9 mouse cellular contexts compared by ENCODE assay signal in the genomic region with DNA sequence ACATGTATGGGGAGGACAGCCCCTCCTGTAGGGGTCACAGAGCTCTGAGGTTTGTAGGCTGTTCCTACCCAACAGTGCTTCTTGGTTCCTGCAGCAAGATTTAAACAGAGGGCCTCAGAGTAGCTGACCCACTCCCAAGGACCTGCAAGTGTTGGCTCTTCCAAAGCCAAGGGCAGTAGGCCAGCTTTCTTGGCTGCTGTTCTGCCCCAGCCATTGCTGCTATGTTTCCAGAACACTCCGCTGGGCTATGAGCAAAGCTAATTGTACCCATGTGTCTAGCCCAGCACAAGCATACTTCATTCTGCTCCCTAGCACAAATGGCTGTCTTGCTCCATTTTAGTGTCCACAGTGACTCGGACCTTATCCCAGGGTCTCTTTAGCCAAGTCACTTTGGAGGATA. TPM values are rescaled to one million over a fixed set of nuclear protein-coding genes. Genes with fewer than 3 reads are reported as not detected.
DNase-seq lines count a peak whose midpoint lies in the region; ATAC-seq lines count a peak whose summit lies in the region.
"Had no signal": no experiment of that assay in that cellular context is flagged by ENCODE, and none has a peak within 500 bp of the region (broad histone marks: within the 10 kb centered on the region; RNA-seq: fewer than 3 reads in every experiment).

No protein-coding gene starts in this region.

- peak; percentile 56 for DNase-seq in adrenal gland, adult 2 months
- DNase-seq in adrenal gland, adult 8-10 months: no peak
- peak; percentile 4 for DNase-seq in adipocyte (ENCODE audit: low spot score)
- peak; percentile 81 for DNase-seq in gastrocnemius, postnatal 10 days
- peak; percentile 40 to 56 for DNase-seq in left cerebral cortex, postnatal 25 days (ENCODE audit: low spot score in 2 of 2)
- peak; percentile 28 for DNase-seq in right cerebral cortex, postnatal 25 days

- no peaks in the 10 kb centered on the region for H3K9me3 ChIP-seq in forebrain, embryonic 13.5 days (replicated peaks)
- H3K9me3 ChIP-seq in midbrain, embryonic 13.5 days: no peaks in the 10 kb centered on the region
- H3K9me3 ChIP-seq: limb, embryonic 13.5 days had no signal

- H3K4me2 ChIP-seq in forebrain, embryonic 13.5 days: no peak overlapping the region
- no peak overlapping the region for H3K4me2 ChIP-seq in midbrain, embryonic 13.5 days (replicated peaks)
- H3K4me2 ChIP-seq: limb, embryonic 13.5 days had no signal

- no peak overlapping the region for H3K9ac ChIP-seq in forebrain, embryonic 13.5 days
- no peak overlapping the region for H3K9ac ChIP-seq in midbrain, embryonic 13.5 days (replicated peaks)
- H3K9ac ChIP-seq: limb, embryonic 13.5 days had no signal

- no peaks in the 10 kb centered on the region for H3K4me1 ChIP-seq in forebrain, embryonic 13.5 days
- no peaks in the 10 kb centered on the region for H3K4me1 ChIP-seq in midbrain, embryonic 13.5 days (replicated peaks)
- H3K4me1 ChIP-seq: limb, embryonic 13.5 days had no signal

- H3K36me3 ChIP-seq in forebrain, embryonic 13.5 days (ENCODE audit: poor library complexity, severe bottlenecking): no peaks in the 10 kb centered on the region
- H3K36me3 ChIP-seq in midbrain, embryonic 13.5 days: no peaks in the 10 kb centered on the region
- H3K36me3 ChIP-seq: limb, embryonic 13.5 days had no signal

- ATAC-seq in forebrain, embryonic 13.5 days: no peak
- ATAC-seq in midbrain, embryonic 13.5 days: no peak

- no peaks in the 10 kb centered on the region for H3K27me3 ChIP-seq in forebrain, embryonic 13.5 days
- H3K27me3 ChIP-seq in midbrain, embryonic 13.5 days: no peaks in the 10 kb centered on the region
- H3K27me3 ChIP-seq: limb, embryonic 13.5 days had no signal

- WGBS in forebrain, embryonic 13.5 days: 92% methylated on average over 2 of the region's 2 CpGs
- WGBS in midbrain, embryonic 13.5 days: 92% methylated on average over 2 of the region's 2 CpGs

- H3K4me3 ChIP-seq in forebrain, embryonic 13.5 days: no peak overlapping the region
- no peak overlapping the region for H3K4me3 ChIP-seq in midbrain, embryonic 13.5 days (replicated peaks)
- H3K4me3 ChIP-seq: limb, embryonic 13.5 days had no signal

- intact Hi-C loops in left cerebral cortex, postnatal 25 days (cut with DNase I): no loop called here

- no peak overlapping the region for H3K27ac ChIP-seq in forebrain, embryonic 13.5 days
- no peak overlapping the region for H3K27ac ChIP-seq in midbrain, embryonic 13.5 days
- H3K27ac ChIP-seq: limb, embryonic 13.5 days had no signal

RNA-seq across cellular contexts. Expression of a gene that starts 40.3 kb away (rescaled TPM):
- 10 to 100 TPM; 14.0 to 17.1 TPM for total RNA-seq in adrenal gland, adult 2 months (2021)
- 7.1 and 7.9 TPM in 2 replicates for polyA plus RNA-seq in adrenal gland, adult 2 months (2012; rRNA removed)
- total RNA-seq in adrenal gland, adult 8-10 months (2022): 10 to 100 TPM; 15.7 to 22.0 (median 18.1) TPM
- 10 to 100 TPM; 20.0 to 23.4 TPM for total RNA-seq in gastrocnemius, postnatal 10 days (2021)
- 1 to 10 TPM; 3.3 to 4.7 TPM for total RNA-seq in left cerebral cortex, postnatal 25 days (2021)
- 3.7 and 4.2 TPM in 2 replicates for polyA plus RNA-seq in forebrain, embryonic 13.5 days (2015; fragmentation: Nextera tagmentation; extraction: Ambion mirVana)
- 5.7 and 7.3 TPM in 2 replicates for polyA plus RNA-seq in midbrain, embryonic 13.5 days (2015; fragmentation: Nextera tagmentation; extraction: Ambion mirVana)
